Mouse (Mus musculus): Measurements from ENCODE around the gene Calcrl. TPM values are rescaled to one million over a fixed set of nuclear protein-coding genes. Genes with fewer than 3 reads are reported as not detected.

Gene Calcrl
- polyA plus RNA-seq, 1 experiment from 2014 or later = 16.8 TPM

- Histone ChIP-seq H3K9me3 (no peaks in the 10 kb centered on the region), H3K4me3 (no peak overlapping the region), H3K4me2 (no peak overlapping the region), H3K27ac (replicated peaks) (no peak overlapping the region), H3K27me3 (no peaks in the 10 kb centered on the region), H3K9ac (no peak overlapping the region), H3K4me1 (replicated peaks) (peaks cover 14% of the 10 kb centered on the region), H3K36me3 (no peaks in the 10 kb centered on the region)
- 85% methylated on average over 4 of the region's 4 CpGs for WGBS
- no peak for ATAC-seq (ENCODE audit: low read depth)
Observed at GRCm38 (mm10) chr2:84292351-84293000, 132.7 kb downstream of the Calcrl start.

GRCm38 (mm10) chr2:84288940-84289557 lies 136.2 kb downstream of the Calcrl start:
- Histone ChIP-seq H3K9me3 (no peaks in the 10 kb centered on the region), H3K9ac (no peak overlapping the region), H3K36me3 (no peaks in the 10 kb centered on the region), H3K27me3 (no peaks in the 10 kb centered on the region), H3K4me3 (no peak overlapping the region), H3K4me1 (replicated peaks) (0 out of 2 replicates have a peak, but pooled peaks cover 5% of the 10 kb centered on the region), H3K4me2 (no peak overlapping the region), H3K27ac (replicated peaks) (no peak overlapping the region)
- ATAC-seq (ENCODE audit: low read depth) = no peak
- WGBS = 47% methylated on average over 7 of the region's 7 CpGs

Other genes starting within 250 kb of the Calcrl start
- gene Tfpi, start 51.4 kb upstream of the Calcrl start, polyA plus RNA-seq (2015; fragmentation: Nextera tagmentation; extraction: Ambion mirVana) = 26.3 and 28.7 TPM in 2 replicates
- gene Ctnnd1, start 225.4 kb upstream of the Calcrl start, polyA plus RNA-seq (2015; fragmentation: Nextera tagmentation; extraction: Ambion mirVana) = 40.2 and 46.9 TPM in 2 replicates
- gene Btbd18, start 233.7 kb upstream of the Calcrl start, polyA plus RNA-seq (2015; fragmentation: Nextera tagmentation; extraction: Ambion mirVana) = 0.12 and 0.22 TPM in 2 replicates
- 166 and 196 TPM in 2 replicates for gene Selenoh, start 245.4 kb upstream of the Calcrl start, polyA plus RNA-seq (2015; fragmentation: Nextera tagmentation; extraction: Ambion mirVana)

All from neural tube, embryonic 13.5 days (tissue).